Mouse (Mus musculus) C2C12 (cell line): ENCODE measurements around the gene Olfr1179. TPM values are rescaled to one million over a fixed set of nuclear protein-coding genes. Genes with fewer than 3 reads are reported as not detected.
"Not testable (repeated sequence)": the region's sequence is repeated elsewhere in the genome, so short reads cannot be mapped to it uniquely, and the experiment has no call there.

Experiments used
- H3K27me3 ChIP-seq: one replicate; pipeline ENCODE4 v1.6.1; 2011; ENCODE audit not compliant: control insufficient read depth, insufficient read depth, insufficient read length
- H3K36me3 ChIP-seq: one replicate; pipeline ENCODE4 v1.6.1; 2011; ENCODE audit not compliant: control insufficient read depth, insufficient read depth
- H3K4me3 ChIP-seq: one replicate; pipeline ENCODE4 v1.5.1; 2011; ENCODE audit warnings: mild to moderate bottlenecking, control low read depth; ENCODE audit not compliant: poor library complexity, insufficient read depth, severe bottlenecking
- H3K79me2 ChIP-seq: one replicate; pipeline ENCODE4 v1.6.1; 2011; ENCODE audit not compliant: control insufficient read depth, insufficient read depth
- H3K79me3 ChIP-seq: one replicate; pipeline ENCODE4 v1.6.1; 2011; ENCODE audit warnings: low read depth, control low read depth
- H3ac ChIP-seq: one replicate; pipeline ENCODE3; 2011; ENCODE audit warnings: low read depth; ENCODE audit not compliant: control insufficient read depth, insufficient read length
- CEBPB ChIP-seq: IDR thresholded peaks from one replicate; pipeline ENCODE4 v1.6.1; 2011; ENCODE audit warnings: low read depth, mild to moderate bottlenecking, control low read depth, moderate library complexity
- CTCF ChIP-seq: IDR thresholded peaks from one replicate; pipeline ENCODE4 v1.5.1; 2011; ENCODE audit not compliant: control insufficient read depth, insufficient read depth, insufficient read length
- FOSL1 ChIP-seq: IDR thresholded peaks from one replicate; pipeline ENCODE4 v1.8.0; 2011; ENCODE audit warnings: mild to moderate bottlenecking, low read length; ENCODE audit not compliant: poor library complexity, insufficient read depth, severe bottlenecking
- MAX ChIP-seq: IDR thresholded peaks from one replicate; pipeline ENCODE4 v1.6.1; 2011; ENCODE audit warnings: mild to moderate bottlenecking, control low read depth
- MYOD1 ChIP-seq: IDR thresholded peaks from one replicate; pipeline ENCODE4 v1.6.1; 2011; ENCODE audit warnings: low read depth; ENCODE audit not compliant: control insufficient read depth, insufficient read length
- MYOG ChIP-seq: IDR thresholded peaks from one replicate; pipeline ENCODE4 v1.6.1; 2011; ENCODE audit not compliant: control insufficient read depth, insufficient read length; ENCODE audit errors: extremely low read depth
- USF1 ChIP-seq: IDR thresholded peaks from one replicate; pipeline ENCODE4 v1.6.1; 2011; ENCODE audit warnings: low read depth, mild to moderate bottlenecking, control low read depth, moderate library complexity
- long read RNA-seq, 2 experiments: library from polyadenylated mRNA; unstranded; transcript quantifications; one replicate each; pipeline ENCODE4 v2.0.0; 2019 to 2020
- polyA plus RNA-seq: library from polyadenylated mRNA; unstranded; fragments of >200 nt; fragmentation: generic; extraction: Trizol; gene quantifications from one replicate; pipeline ENCODE4 v1.2.1, GENCODE M21; 2012; ENCODE audit warnings: missing spikeins

The Olfr1179 gene
- not detected for polyA plus RNA-seq
- long read RNA-seq, experiment 1 = 0 reads
- long read RNA-seq, experiment 2 = 0 reads

DNA sequence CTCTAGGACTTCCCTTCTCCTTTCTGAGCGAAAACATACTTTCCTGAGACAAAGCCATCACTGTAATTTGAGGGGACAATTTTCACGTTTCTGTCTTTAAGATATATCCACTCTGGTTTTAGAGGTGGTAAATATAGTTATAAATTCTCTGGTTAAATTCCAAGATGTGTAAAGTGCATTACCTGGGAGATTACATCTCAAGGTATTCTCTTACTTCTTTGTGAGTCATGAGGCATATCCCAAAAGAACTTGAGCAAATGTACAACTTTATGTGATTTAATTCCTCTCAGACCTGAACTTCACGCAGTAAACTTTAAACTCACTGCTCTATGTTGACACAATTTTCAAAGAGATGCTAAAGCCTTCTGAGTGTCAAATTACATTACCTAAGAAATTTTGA is at the start of gene Olfr1179:
Olfr1179 (minus strand) TSS at position 101 of the 400 bp plus-strand sequence.
- Histone ChIP-seq H3K4me3 (no peak within 1 kb of the TSS), H3K36me3 (no peaks in the 10 kb centered on the region), H3ac (no peak within 1 kb of the TSS), H3K27me3 (no peaks in the 10 kb centered on the region), H3K79me3 (no peaks in the 10 kb centered on the region), H3K79me2 (no peaks in the 10 kb centered on the region)
- TF ChIP-seq FOSL1 (no peak), USF1 (no peak), CEBPB (no peak), CTCF (no peak), MYOD1 (no peak), MAX (no peak), MYOG (no peak)

DNA sequence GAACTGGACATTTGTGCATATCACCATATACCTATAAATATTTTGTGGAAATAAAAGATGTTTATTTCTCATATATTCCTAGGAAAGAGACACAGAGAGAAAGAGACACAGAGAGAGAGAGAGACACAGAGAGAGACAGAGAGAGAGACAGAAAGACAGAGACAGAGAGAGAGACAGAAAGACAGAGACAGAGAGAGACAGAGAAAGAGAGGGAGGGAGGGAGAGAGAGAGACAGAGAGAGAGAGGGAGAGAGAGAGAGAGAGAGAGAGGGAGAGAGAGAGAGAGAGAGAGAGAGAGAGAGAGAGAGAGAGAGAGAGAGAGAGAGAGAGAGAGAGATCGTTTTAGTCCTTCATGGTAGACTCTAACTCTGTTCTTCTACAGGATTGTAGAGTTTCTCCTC is 48.3 kb upstream of the Olfr1179 start, which contains the start of gene Olfr1183:
Olfr1183 (plus strand) TSS at position 301 of the 400 bp plus-strand sequence.
- H3K79me2 ChIP-seq, H3K79me3 ChIP-seq, H3K27me3 ChIP-seq, H3K4me3 ChIP-seq, H3K36me3 ChIP-seq, H3ac ChIP-seq: not testable (repeated sequence)

DNA sequence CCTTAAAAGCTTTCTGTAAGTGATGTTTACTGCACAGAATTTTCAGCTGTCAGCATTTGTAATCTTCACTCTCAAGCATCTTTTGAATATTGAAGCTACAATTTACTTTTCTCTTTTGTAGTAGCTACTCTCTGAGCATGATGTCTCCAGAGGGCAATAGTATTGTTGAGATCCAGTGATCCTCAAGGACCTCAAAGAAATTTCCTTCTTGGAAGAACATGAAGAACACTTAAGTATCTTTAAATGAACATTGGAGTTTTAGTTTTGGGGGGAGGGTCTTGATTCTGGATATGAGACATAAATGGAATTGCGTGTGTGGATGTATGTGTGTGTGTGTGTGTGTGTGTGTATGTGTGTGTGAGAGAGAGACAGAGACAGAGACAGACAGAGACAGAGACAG is 42.8 kb upstream of the Olfr1179 start, which contains the start of gene Gm13757:
Gm13757 (minus strand) TSS at position 101 of the 400 bp plus-strand sequence.
- Histone ChIP-seq H3K36me3 (no peaks in the 10 kb centered on the region), H3K4me3 (no peak within 1 kb of the TSS), H3K79me3 (no peaks in the 10 kb centered on the region), H3K79me2 (no peaks in the 10 kb centered on the region), H3ac (no peak within 1 kb of the TSS), H3K27me3 (no peaks in the 10 kb centered on the region)
- TF ChIP-seq MYOD1 (no peak), CEBPB (no peak)

DNA sequence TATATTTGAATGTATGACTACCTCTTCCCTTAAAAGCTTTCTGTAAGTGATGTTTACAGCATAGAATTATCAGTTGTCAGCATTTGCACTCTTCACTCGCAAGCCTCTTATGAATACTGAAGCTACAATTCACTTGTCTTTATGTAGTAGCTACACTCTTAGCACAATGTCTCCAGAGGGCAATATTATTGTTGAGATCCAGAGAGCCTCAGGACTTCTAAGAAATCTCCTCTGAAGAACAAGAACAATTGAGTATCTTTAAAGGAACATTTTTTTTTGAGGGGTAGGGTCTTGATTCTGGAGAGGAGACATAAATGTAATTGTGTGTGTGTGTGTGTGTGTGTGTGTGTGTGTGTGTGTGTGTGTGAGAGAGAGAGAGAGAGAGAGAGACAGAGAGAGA is 19.8 kb upstream of the Olfr1179 start, which contains the start of gene Olfr1181:
Olfr1181 (minus strand) TSS at position 101 of the 400 bp plus-strand sequence.
- no peak for TF ChIP-seq MYOG
- TF ChIP-seq MYOD1 = no peak
- TF ChIP-seq FOSL1 = no peak
- TF ChIP-seq CTCF = no peak
- no peak for TF ChIP-seq CEBPB
- no peak for TF ChIP-seq MAX
- no peak for TF ChIP-seq USF1
- no peaks in the 10 kb centered on the region for H3K79me3 ChIP-seq
- H3K36me3 ChIP-seq = no peaks in the 10 kb centered on the region
- H3K79me2 ChIP-seq = no peaks in the 10 kb centered on the region
- H3K27me3 ChIP-seq = no peaks in the 10 kb centered on the region
- H3K4me3 ChIP-seq = no peak within 1 kb of the TSS
- H3ac ChIP-seq = no peak within 1 kb of the TSS

DNA sequence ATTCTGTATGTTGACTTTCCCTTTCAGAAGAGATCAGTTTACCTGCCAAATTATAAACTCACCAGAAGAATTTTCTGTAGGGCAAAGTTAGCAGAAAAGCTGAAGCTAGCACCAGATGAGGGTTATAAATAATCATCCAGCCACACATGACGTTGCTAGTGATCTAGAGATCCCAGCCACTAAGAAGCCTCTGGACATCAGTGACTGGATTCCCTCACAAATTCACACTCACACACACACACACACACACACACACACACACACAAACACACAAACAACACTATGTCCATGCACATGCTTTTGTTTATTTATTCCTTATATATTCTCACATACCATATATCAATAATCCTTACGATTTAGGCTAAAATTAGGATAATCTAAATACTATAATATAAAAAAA is 12.8 kb upstream of the Olfr1179 start, which contains the start of gene Olfr1180:
Olfr1180 (minus strand) TSS at position 101 of the 400 bp plus-strand sequence.
- no peak within 1 kb of the TSS for H3K4me3 ChIP-seq
- TF ChIP-seq FOSL1 (no peak), MAX (no peak), CTCF (no peak), USF1 (no peak), CEBPB (no peak), MYOD1 (no peak), MYOG (no peak)
- H3K79me3 ChIP-seq = no peaks in the 10 kb centered on the region
- H3K27me3 ChIP-seq = no peaks in the 10 kb centered on the region
- no peaks in the 10 kb centered on the region for H3K36me3 ChIP-seq
- H3ac ChIP-seq = no peak within 1 kb of the TSS
- no peaks in the 10 kb centered on the region for H3K79me2 ChIP-seq

DNA sequence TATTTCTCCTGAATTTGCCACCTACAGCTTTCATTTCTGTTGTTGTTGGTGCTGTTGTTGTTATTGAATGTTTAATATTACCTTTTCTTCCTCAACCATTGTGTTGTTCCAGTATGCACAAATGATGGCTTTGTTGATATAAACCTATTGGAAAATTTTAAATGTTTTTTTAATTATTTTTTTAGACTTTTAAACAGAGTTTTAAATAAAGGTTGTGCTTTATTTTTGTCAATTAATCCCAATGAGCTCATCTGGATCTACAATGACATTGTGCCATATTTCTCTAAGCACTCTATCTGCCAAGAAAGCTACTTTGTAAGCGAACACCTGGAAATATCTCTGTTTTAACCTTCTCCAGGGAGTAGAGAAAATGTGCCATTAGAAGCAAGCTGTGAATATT is 19.5 kb downstream of the Olfr1179 start, which contains the start of gene Olfr1178:
Olfr1178 (plus strand) TSS at position 301 of the 400 bp plus-strand sequence.
- Histone ChIP-seq H3K36me3 (no peaks in the 10 kb centered on the region), H3K4me3 (no peak within 1 kb of the TSS)
- TF ChIP-seq USF1 (no peak), FOSL1 (no peak), CTCF (no peak), MYOD1 (no peak), CEBPB (no peak), MAX (no peak), MYOG (no peak)

More for the DNA sequence above, 19.5 kb downstream of the Olfr1179 start, which contains the start of gene Olfr1178:
- no peak within 1 kb of the TSS for H3ac ChIP-seq
- H3K27me3 ChIP-seq = no peaks in the 10 kb centered on the region
- no peaks in the 10 kb centered on the region for H3K79me2 ChIP-seq
- H3K79me3 ChIP-seq = no peaks in the 10 kb centered on the region
